Mouse (Mus musculus) T-helper 1 cell (primary cell): ENCODE results near the gene Pgam2.

ENCODE experiments used
- in situ Hi-C: fragments of 300-600 bp; cut with MboI, MseI; formaldehyde crosslinking; loops from one replicate; pipeline ENCODE4 v1.15.1; 2025; ENCODE audit warnings: high pct_unique_total_duplicates

Gene Pgam2

DNA sequence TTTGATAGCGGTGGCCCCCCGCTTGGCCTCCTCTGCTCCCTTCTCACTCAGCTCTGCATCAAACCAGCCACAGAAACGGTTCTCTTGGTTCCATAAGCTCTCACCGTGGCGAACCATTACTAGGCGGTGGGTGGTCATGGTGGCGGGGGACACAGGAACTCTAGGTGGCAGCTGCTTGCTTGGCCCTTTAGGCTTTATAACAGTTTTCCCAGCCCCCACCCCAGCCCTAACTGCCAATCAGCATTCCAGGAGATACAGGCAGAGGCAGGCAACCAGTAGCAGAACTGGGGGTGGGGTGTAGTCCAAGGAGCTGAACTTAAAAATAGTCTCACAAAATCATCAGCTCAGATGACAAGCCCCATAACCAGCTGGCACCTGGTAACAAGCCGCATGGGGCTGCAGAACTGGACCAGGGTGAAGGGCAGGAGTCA, at the start of gene Pgam2:
Gene Pgam2, minus strand, starts transcription at position 183 of the 431 bp plus-strand sequence.
- in situ Hi-C loops: no loop called here

DNA sequence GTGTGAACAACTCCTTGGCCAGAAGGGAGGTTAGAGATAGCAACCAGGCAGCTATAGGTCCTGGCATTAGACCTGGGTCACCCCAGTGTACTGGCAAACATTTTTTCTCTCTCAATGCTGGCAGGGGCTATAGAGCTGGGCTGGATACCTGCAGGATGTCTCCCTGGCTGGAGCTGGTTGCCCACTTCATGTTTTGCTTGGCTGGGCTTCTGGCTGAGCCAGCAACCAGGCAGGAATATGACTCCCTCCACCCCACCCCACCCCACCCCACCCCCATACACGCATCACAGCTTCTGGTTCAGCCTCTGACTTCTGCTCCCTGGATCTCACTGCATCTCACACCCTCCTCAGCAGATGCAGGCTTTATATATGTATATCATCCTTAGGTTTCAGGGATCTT, 48.8 kb upstream of the Pgam2 start:
- in situ Hi-C loops: loop anchor here (5.0 kb wide), 1 partner anchor 55 kb away; no protein-coding TSS in a partner anchor

DNA sequence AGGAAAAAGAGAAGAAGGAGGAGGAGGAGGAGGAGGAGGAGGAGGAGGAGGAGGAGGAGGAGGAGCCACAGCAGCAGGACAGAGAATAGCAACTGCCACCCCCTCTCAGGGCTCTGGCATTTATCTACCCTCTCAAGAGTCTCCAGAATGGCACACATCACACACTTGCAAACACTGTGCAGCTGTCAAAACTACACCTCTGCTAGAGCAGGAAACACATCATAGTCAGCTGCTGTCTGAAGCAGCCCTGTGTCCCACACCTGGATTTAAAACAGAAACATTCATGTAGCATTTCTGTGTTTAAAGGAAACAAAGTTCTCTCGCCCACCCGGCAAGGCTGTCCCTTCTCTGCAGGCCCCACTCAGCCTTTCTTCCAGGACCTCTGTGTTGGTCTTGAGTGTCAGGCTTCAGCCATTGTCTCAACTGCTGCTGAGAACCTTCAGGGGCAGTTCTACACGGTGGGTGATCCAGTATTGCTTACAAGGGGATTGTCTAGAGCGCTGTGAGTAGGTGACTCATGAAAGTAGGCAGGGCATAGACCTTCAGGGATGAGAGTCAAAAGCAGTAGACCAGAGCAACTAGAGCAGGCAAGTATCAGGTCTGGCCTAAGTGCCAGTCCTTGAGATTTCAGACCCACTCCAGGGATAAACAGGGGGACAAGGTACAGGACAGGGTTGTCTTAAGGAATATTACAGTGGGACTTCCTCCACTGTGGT, 47.6 kb upstream of the Pgam2 start:
- in situ Hi-C loops: loop anchor here (5.0 kb wide), 1 partner anchor 56 kb away; no protein-coding TSS in a partner anchor

DNA sequence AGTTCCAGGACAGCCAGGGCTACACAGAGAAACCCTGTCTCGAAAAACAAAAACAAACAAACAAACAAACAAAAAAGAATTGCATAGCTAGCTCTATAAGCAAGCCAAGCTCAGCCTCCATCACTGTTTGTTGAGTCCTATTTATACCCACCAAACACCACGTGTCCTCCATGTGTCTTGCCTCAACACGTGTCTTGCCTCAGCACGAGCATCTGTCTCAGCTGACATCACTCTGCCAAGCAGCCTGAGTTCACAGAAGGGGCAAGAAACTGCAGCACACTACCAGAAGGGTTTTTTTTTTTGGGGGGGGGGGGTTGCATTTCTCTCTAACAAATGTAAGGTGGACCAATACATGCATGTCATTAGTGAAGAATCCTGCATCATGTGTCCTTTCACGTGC, 46.9 kb upstream of the Pgam2 start:
- in situ Hi-C loops: loop anchor here (5.0 kb wide), 1 partner anchor 57 kb away; no protein-coding TSS in a partner anchor

DNA sequence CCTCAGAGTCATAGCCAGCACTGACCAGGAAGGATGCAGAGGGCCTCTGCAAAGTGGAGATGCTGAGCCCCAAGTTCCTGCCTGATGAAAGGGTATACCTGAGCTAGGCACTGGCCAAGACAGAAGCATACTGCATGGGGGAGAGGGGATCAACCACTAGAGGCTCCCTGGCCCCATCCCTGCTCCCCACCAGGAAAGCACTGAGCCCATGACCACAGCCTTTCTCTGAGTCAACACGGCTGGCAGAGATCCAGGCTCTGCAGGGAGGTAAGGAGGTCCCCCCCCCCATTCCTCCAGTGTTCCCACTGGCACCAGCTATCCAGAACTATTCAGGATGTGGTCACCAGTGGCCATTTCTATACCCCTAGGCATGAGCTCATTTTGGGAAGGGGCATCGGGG, 45.8 kb upstream of the Pgam2 start:
- in situ Hi-C loops: loop anchor here (5.0 kb wide), 1 partner anchor 52 kb away; no protein-coding TSS in a partner anchor

DNA sequence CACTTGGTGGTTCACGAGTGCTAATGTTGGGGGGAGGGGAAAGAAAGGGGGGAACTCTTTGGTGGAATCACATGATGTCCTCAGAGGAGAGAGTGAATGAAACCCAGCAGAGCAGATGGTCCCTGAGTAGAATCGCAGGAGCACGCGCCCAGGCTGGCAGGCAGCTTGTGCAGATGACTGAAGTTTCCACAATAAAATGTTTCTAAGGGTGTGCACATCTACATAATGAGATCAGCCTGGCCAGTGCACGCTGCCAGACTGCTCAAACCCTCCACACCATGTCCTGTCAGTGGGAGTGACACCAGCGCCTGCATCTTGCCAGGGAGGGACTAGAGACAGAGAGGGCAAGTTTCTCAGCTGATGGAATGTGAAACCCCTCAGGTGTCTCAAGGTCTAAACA, 45.2 kb upstream of the Pgam2 start:
- in situ Hi-C loops: loop anchor here (5.0 kb wide), 1 partner anchor 51 kb away; no protein-coding TSS in a partner anchor

DNA sequence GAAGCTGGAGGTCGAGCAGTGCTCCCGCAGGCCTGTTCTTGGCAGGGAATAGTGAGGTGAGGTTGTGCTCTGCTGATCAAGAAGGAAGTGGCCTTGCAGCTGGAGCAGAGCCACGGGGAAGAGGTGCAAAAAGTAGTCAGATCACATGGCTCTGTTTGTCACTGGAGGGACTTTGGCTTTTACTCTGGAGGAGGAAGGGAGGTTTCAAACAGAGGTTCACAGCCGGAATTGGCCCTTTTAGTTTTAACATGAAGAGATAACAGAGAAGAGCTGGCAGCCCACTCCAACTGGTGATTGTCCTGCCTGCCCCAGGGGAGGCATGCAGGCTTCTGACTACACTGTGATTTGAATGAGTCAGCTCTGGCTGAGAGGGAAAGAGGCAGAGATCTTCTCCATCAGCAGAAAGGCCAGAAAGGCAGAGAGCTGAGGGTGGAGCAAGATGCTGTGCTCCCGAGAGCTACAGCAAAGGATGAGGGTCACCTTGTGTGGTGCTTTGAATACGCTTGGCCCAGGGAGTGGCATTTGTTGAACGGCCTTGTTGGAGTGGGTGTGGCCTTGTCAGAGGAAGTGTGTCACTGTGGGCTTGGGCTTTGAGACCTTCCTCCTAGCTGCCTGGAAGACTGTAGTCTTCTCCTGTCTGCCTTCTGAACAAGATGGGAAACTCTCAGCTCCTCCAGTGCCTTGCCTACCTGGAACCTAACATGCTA, 43.3 kb upstream of the Pgam2 start:
- in situ Hi-C loops: loop anchor here (5.0 kb wide), 1 partner anchor 49 kb away; no protein-coding TSS in a partner anchor

DNA sequence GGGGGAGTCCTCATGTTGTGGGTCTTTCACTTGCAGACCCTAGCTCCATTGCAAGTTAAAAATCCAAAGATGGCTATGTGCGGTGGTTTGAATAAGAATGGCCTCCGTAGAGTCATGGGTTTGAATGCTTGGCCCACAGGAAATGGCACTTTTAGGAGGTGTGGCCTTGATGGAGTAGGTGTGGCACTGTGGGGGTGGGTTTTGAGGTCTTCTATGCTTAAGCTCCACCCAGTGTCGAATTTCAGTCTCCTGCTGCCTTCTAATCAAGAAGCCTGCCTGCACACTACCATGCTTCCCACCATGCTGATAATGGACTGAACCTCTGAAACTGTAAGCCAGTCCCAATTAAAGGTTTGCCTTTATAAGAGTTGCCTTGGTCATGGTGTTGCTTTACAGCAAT, 39.6 kb upstream of the Pgam2 start:
- in situ Hi-C loops: no loop called here

DNA sequence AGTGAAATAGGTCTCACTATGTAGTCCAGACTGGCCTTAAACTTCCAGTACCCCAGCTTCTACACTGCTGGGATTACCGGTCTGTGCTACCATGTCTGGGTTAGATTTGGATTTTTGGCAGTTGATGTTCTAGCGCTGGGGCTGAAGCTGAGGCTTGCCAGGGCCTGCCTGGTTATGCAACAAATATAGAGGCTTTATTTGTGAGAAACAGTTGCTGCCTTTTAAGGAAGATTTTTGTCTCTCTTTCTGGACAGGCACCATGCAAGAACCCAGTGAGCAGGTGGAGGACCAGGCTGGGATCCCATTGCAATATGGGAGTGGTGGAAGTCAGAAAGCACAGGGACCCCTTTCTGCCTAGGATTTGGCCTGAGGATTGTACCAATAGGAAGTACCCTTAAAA, 38.2 kb upstream of the Pgam2 start:
- in situ Hi-C loops: no loop called here

DNA sequence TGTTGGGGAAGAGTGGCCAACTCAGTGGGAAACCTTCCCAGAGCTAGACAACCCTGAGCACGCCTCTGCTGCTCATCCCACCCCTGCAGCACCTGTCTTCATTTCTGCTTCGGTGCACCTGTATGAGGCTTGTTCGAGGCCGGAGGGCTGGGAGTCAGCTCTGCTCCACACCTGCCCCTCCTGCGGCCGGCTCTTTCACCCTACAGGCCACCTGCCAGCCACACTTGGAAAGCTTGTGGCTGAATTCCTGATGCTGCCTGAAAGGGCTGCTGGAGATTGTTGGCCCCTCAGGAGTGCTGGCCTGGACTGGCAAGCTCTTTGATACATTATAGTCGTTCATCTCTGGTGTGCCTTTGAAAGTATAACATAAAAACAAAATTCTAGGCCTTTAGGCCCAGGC, 36.8 kb upstream of the Pgam2 start:
- in situ Hi-C loops: no loop called here

DNA sequence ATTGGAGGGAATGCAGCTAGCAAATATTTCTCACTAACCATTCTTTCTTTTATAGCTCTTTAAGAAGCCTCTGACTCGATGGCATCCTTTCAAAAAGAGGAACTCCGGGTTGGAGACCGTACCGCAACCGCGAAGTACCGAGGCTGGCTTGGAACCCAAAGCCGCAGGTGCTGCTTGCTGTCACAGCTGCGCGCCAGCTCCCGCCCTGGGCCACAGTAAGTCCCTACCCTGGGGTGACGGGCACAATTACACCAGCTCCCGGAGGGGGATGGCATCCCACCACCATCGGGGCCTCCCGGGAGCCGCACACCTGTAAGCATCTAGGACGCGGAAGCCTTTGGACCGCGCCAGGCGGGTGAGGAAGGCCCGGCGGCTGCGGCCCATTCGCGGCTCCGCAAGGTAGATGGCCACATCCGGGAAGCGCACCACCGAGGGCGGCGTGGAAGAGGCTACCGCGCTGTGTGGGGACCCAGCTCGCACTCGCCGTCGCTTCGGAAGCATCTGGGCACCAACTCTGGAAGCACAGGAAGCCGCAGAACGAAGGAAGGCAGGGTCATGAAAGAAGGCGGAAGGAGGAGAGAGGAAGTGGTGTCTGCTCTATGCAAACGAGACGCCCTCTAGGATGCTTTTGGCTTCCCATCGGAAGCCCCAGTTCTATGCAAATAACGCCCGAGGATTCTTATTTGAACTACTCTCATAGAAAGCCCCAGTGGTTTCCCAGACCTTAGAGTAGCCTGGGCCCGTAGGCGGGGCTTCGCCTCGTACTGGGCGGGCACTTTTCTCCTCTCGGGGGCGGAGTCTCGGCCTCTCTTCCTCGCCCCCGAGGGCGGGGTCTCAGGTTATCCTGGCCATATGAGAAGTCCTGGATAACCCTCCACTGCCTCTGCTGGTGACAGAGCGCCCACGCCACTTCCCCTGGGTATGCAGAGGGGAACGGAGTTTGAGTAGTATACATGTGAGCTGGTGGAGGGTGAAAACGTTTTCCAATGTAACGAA, 34.0 kb upstream of the Pgam2 start, which contains the start of gene Polm:
Gene Polm, minus strand, starts transcription at position 766 of the 996 bp plus-strand sequence.
- in situ Hi-C loops: no loop called here

DNA sequence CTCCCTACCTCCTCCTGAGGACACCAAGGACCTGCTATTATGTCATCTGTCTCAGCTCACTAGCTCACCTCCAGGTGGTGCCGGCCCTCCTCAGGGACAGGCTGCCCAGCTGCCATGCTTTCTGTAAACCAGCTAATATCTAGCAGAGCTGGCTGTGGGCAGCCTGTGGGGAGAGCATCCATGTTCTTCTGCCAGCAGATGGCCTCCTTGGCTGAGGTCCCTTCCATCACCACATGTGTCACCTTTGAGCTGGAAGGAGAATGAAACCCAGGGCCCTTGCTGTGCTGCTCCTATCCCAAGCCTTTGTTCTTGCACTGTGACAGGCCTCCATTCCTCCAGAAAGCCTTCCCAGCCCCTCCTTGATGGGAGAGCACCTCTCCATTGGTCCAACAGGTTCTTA, 32.6 kb upstream of the Pgam2 start:
- in situ Hi-C loops: no loop called here

DNA sequence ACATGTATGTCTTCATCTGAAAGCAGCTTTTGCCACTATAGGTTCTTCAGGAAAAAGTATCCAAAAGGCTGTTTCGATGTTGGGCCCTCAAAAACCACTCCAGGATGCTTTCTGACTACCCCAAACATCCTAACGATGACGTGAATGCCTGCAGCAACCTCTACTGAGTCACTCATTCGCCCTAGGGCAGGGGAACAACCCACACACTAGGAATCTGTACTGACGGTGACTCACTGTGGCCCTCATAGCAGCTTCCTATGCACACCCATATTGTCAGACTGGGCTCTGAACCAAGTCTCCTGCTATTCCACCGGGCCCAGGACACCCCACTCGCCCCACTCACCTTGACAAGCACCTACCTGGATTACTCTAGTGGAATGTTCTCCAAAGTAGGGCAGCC, 31.5 kb upstream of the Pgam2 start:
- in situ Hi-C loops: no loop called here

DNA sequence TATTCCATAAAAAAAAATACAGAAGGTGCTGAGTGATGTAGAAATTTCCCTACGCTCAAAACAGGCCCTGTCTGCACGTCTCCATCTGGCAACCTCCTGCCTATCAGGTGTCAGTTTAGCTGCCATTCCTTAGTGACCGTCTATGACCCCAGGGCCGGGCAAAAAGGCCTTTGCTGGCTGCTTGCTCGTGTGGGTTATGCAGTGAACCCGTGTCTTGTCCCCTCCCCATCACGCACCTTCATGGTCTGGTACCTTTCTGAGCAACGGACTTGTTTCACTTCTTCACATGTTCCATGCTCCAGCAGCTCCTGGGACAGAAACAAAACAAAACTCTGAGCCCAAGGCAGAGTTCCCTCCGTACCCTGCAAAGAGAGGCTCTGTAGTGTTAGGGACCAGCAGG, 31.0 kb upstream of the Pgam2 start:
- in situ Hi-C loops: no loop called here

DNA sequence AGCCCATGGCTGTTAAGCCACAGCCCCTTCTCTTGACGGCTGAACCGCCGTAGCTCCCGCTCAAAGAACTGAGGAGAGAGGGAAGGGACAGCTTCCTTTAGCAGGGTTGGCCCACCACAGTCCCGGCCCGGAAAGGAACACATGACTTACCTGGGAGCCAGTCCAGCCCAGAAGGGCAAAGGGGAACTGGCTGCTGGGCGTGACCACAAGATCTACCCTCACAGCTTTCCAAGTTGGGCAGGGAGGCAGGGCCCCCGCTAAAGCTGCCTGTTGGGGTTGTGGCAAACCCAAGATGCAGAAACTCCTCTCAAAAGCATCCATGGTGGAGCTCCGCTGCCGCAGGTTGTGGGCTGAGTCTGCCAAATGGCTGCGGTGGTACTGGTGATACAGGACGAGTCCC, 25.8 kb upstream of the Pgam2 start:
- in situ Hi-C loops: no loop called here

DNA sequence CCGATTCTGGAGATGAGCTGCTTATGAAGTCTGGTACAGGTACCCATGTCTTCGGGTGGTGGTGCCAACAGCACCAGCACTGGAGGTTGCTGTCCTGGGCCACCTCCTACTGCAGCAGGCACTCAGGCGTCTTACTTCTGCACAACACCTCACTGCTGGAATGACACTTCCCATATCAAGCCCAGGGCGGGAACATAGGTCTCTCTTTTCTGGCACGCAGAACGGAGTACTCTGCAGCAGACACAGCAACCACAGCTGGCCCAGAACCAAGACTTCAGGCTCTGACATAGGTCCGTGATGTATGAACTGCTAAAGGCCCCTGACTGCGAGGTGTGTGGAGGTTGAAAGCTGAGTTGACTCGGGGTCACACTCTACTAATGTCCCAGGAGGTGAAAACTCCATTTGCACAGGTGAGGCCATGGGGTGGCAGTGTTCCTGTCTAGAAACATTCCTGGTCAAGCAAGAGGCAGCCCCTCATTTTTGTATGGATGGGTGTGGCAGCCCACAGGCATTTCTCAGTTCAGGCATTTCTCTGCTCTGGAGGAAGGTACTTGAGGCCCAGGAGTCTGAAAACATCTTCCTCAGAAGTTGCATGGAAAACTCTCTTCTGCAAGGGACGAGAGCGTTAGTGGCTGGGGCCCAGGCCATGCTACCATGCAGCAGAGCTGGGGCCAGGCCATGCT, 25.1 kb upstream of the Pgam2 start:
- in situ Hi-C loops: no loop called here

DNA sequence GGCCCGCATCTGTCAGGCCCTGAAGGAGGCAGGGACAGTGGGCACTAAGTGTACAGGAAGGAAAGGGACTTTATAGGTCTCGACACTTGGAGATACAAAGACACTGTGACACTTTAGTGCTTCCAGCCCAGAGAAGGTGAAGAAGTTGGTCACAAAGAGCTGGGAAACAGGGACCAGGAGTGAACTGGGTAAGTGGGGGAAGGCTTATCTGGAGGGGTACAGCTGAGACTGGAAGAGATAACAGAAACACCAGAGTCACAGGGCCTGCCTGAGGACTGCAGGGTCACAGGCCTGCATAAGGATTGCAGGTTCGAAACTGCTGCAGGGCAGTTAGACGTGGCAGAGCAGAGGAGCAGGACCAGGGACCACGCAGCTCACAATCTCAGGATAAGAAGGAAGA, 24.4 kb upstream of the Pgam2 start:
- in situ Hi-C loops: no loop called here

DNA sequence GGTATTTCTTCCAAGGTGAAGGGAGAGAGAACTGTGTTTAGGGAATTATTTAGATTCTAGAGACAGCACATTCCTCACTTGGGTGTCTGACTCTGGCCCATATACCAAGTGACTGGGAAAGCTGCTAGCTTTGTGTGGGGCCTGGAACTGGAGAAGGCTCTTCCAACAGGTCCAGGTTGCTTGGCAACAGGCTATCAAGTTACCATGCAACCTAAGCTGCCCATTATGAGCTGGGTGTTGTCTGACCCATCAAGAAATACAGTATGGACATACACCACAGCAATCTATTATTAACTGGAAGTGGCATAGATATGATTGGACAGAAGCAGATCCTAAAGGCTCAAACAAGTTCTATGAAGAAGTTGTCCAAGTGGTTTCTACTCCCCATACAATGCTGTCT, 21.9 kb upstream of the Pgam2 start:
- in situ Hi-C loops: no loop called here

DNA sequence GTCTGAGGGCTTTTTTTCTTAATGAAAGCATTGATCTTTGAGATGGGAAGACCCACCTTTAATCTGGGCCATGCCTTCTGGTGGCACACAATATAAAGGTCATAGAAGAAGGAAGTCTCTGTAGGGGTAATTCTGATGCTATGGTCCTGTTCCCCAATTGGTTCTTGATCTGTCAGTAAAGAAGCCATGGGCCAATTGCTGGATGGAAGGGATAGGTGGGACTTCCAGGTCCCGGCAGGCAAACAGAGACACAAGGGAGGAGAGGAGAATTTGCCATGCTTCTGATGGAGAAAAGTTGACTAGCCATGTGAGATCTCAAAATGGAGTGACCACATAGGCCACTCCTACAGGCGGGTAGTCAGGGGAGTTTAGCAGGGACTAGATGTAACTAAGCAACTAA, 15.7 kb upstream of the Pgam2 start:
- in situ Hi-C loops: no loop called here

DNA sequence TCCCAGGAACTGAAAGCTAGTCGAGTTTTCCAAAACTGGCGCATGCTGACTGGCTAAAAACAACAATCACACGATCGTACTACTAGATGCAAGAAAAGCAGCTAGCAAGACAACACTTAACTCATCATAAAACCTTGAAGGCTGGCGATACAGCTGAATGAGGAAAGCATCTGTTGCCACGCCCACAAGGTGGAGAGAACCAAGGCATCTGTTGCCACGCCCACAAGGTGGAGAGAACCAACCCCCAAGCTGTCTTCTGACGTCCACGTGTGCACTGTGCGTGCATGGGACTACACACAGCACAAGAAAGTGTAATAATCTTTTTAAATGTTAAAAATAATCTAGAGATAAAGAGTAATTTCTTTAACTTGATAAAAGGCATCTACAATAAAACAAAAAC, 9.8 kb upstream of the Pgam2 start:
- in situ Hi-C loops: no loop called here

DNA sequence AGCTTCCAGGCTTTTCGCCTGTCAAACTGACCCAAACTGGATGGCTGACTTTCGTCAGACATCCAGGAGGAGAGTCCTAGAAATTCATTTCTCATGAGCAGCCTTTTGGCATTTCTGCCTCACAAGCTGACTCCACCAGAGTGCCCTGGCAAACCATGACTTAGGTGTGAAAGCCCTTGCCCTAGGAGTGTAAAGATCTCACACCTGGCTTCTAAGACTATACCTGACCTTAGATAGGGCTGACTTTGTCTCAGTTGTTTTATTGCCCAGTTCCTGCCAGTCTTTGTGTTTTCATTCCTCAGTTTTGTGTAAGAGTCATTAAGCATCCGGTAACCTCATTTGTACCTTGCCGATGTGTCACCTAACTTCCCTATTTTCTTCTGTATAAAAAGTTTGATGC, 6.0 kb upstream of the Pgam2 start:
- in situ Hi-C loops: loop anchor here (5.0 kb wide), 1 partner anchor 93 kb away; no protein-coding TSS in a partner anchor
